Mouse (Mus musculus) retina, embryonic 14.5 days (tissue): ENCODE measurements at regions not wholly inside any gene's neighbourhood (a gene's known extent, or its start where the extent isn't known, plus 50 kb on each side); places are given as distances from the start of the nearest gene placed in this dataset.
"Not testable (repeated sequence)": the region's sequence is repeated elsewhere in the genome, so short reads cannot be mapped to it uniquely, and the experiment has no call there.

Experiments used
- DNase-seq: peaks from one replicate; pipeline ENCODE4 v3.0.0-alpha.2; 2015; ENCODE audit warnings: low spot score

- no peak for DNase-seq
Observed at GRCm38 (mm10) chr1:7388627-7389026, 2580.9 kb downstream of the Gm37988 start.

- DNase-seq, result no peak
Observed at GRCm38 (mm10) chr1:7393508-7393907, 2585.8 kb downstream of the Gm37988 start.

GRCm38 (mm10) chr1:7394161-7394560, 2586.5 kb downstream of the Gm37988 start:
- DNase-seq, result no peak

GRCm38 (mm10) chr1:7395527-7395926, 2587.8 kb downstream of the Gm37988 start:
- DNase-seq, result no peak

- DNase-seq, result peak; percentile 56
Observed at GRCm38 (mm10) chr1:7396867-7397806, 2589.4 kb downstream of the Gm37988 start.

- peak; percentile 99 for DNase-seq
Observed at GRCm38 (mm10) chr1:7397807-7398446, 2590.2 kb downstream of the Gm37988 start.

- DNase-seq, result no peak
Observed at GRCm38 (mm10) chr1:7398678-7399218, 2591.1 kb downstream of the Gm37988 start.

- not testable (repeated sequence) for DNase-seq
Observed at GRCm38 (mm10) chr1:7405651-7406050, 2598.0 kb downstream of the Gm37988 start.

- no peak for DNase-seq
Observed at GRCm38 (mm10) chr1:7414444-7414843, 2606.8 kb downstream of the Gm37988 start.

GRCm38 (mm10) chr1:7451660-7452155, 2644.0 kb downstream of the Gm37988 start:
- DNase-seq, result no peak

GRCm38 (mm10) chr1:7454931-7455330, 2647.2 kb downstream of the Gm37988 start:
- no peak for DNase-seq

- DNase-seq, result no peak
Observed at GRCm38 (mm10) chr1:7457895-7458294, 2650.2 kb downstream of the Gm37988 start.

GRCm38 (mm10) chr1:7494096-7494495, 2686.4 kb downstream of the Gm37988 start:
- no peak for DNase-seq

GRCm38 (mm10) chr1:7499042-7499441, 2691.3 kb downstream of the Gm37988 start:
- DNase-seq, result no peak

- DNase-seq, result no peak
Observed at GRCm38 (mm10) chr1:7502363-7502762, 2694.7 kb downstream of the Gm37988 start.

GRCm38 (mm10) chr1:7518791-7519190, 2711.1 kb downstream of the Gm37988 start:
- DNase-seq, result no peak

GRCm38 (mm10) chr1:7533506-7533905, 2725.8 kb downstream of the Gm37988 start:
- DNase-seq, result no peak

GRCm38 (mm10) chr1:7535191-7535590, 2727.5 kb downstream of the Gm37988 start:
- no peak for DNase-seq

GRCm38 (mm10) chr1:7543492-7543891, 2735.8 kb downstream of the Gm37988 start:
- peak; percentile 40 for DNase-seq

- DNase-seq, result no peak
Observed at GRCm38 (mm10) chr1:7548261-7548660, 2740.6 kb downstream of the Gm37988 start.

- no peak for DNase-seq
Observed at GRCm38 (mm10) chr1:7574787-7575186, 2767.1 kb downstream of the Gm37988 start.

GRCm38 (mm10) chr1:7586409-7586808, 2778.7 kb downstream of the Gm37988 start:
- no peak for DNase-seq

- DNase-seq, result no peak
Observed at GRCm38 (mm10) chr1:7591327-7591726, 2783.6 kb downstream of the Gm37988 start.
